In genomic region chr10:40053257-40053895, GRCm38 (mm10) we compare ENCODE assay signal across 8 mouse cellular contexts. TPM values are rescaled to one million over a fixed set of nuclear protein-coding genes. Genes with fewer than 3 reads are reported as not detected.
DNase-seq lines count a peak whose midpoint lies in the region; ATAC-seq and TF ChIP-seq lines count a peak whose summit lies in the region.
"Had no signal": no experiment of that assay in that cellular context is flagged by ENCODE, and none has a peak within 500 bp of the region (broad histone marks: within the 10 kb centered on the region; RNA-seq: fewer than 3 reads in every experiment).

No protein-coding gene starts in this region.

- no peaks in the 10 kb centered on the region for H3K27me3 ChIP-seq in kidney, embryonic 15.5 days
- H3K27me3 ChIP-seq in liver, embryonic 12.5 days (replicated peaks): no peaks in the 10 kb centered on the region
- H3K27me3 ChIP-seq in small intestine, adult 2 months (ENCODE audit: control insufficient read depth, insufficient read depth, low read length): no peaks in the 10 kb centered on the region
- H3K27me3 ChIP-seq: limb, embryonic 15.5 days had no signal

- H3K4me1 ChIP-seq in kidney, embryonic 15.5 days: peaks cover 15% of the 10 kb centered on the region
- 0 out of 2 replicates have a peak, but pooled peaks cover 17% of the 10 kb centered on the region for H3K4me1 ChIP-seq in liver, embryonic 12.5 days
- H3K4me1 ChIP-seq in small intestine, adult 2 months (ENCODE audit: control insufficient read depth, insufficient read depth, insufficient read length, low read length): peaks cover 21% of the 10 kb centered on the region

- H3K9ac ChIP-seq in kidney, embryonic 15.5 days: no peak overlapping the region
- H3K9ac ChIP-seq in liver, embryonic 12.5 days: no peak overlapping the region
- H3K9ac ChIP-seq: limb, embryonic 15.5 days had no signal

- no peak for TF ChIP-seq CTCF in small intestine, adult 2 months (IDR thresholded peaks at IDR 0.05; ENCODE audit: extremely low read depth, insufficient read length, insufficient replicate concordance, low read depth, low read length)

- WGBS in kidney, embryonic 15.5 days: 62% methylated on average over 3 of the region's 3 CpGs
- 66% methylated on average over 3 of the region's 3 CpGs for WGBS in liver, embryonic 12.5 days (ENCODE audit: insufficient replicate concordance)
- WGBS in small intestine, adult 2 months: 32% methylated on average over 3 of the region's 3 CpGs

- no peak for ATAC-seq in kidney, embryonic 15.5 days (replicated peaks; ENCODE audit: low FRiP score)
- peak; percentile 37; the same call in 1 of the 2 replicates for ATAC-seq in liver, embryonic 12.5 days

- H3K4me2 ChIP-seq in kidney, embryonic 15.5 days: no peak overlapping the region
- H3K4me2 ChIP-seq in liver, embryonic 12.5 days: no peak overlapping the region
- H3K4me2 ChIP-seq: limb, embryonic 15.5 days had no signal

- TF ChIP-seq POLR2A in small intestine, adult 2 months (IDR thresholded peaks at IDR 0.05; ENCODE audit: low read depth, low read length): no peak

- H3K27ac ChIP-seq in kidney, embryonic 15.5 days: no peak overlapping the region
- H3K27ac ChIP-seq in liver, embryonic 12.5 days: no peak overlapping the region
- peak overlapping the region; percentile 89; the same call in 1 of the 2 replicates for H3K27ac ChIP-seq in small intestine, adult 2 months (ENCODE audit: insufficient read depth, low read depth, low read length)
- H3K27ac ChIP-seq: limb, embryonic 15.5 days had no signal

- H3K9me3 ChIP-seq in kidney, embryonic 15.5 days (replicated peaks): no peaks in the 10 kb centered on the region
- H3K9me3 ChIP-seq in liver, embryonic 12.5 days (replicated peaks): no peaks in the 10 kb centered on the region
- H3K9me3 ChIP-seq: limb, embryonic 15.5 days had no signal

- H3K36me3 ChIP-seq in kidney, embryonic 15.5 days: no peaks in the 10 kb centered on the region
- H3K36me3 ChIP-seq in liver, embryonic 12.5 days: peaks cover 70% of the 10 kb centered on the region
- peaks cover 11% of the 10 kb centered on the region for H3K36me3 ChIP-seq in small intestine, adult 2 months (ENCODE audit: control insufficient read depth, insufficient read depth, low read length)
- H3K36me3 ChIP-seq: limb, embryonic 15.5 days had no signal

- no peak overlapping the region for H3K4me3 ChIP-seq in kidney, embryonic 15.5 days (replicated peaks)
- no peak overlapping the region for H3K4me3 ChIP-seq in liver, embryonic 12.5 days
- H3K4me3 ChIP-seq in small intestine, adult 2 months (ENCODE audit: low read depth, low read length): no peak overlapping the region
- H3K4me3 ChIP-seq: limb, embryonic 15.5 days had no signal

- DNase-seq in kidney, adult 8-10 months: peak; percentile 48
- peak; percentile 11 for DNase-seq in MEL-GATA-1-ER (ENCODE audit: extremely low read depth, low read depth)
- peak; percentile 65 for DNase-seq in cerebellum, adult 9-10 months
- DNase-seq in ovary, adult 18-20 months (ENCODE audit: low spot score): no peak

RNA-seq across cellular contexts. Expression of gene Mfsd4b1, which starts 28.3 kb away (rescaled TPM):
- 5.1 and 5.8 TPM in 2 replicates for polyA plus RNA-seq in kidney, embryonic 15.5 days (2015; fragmentation: Nextera tagmentation; extraction: Ambion mirVana)
- 0.19 and 0.42 TPM in 2 replicates for polyA plus RNA-seq in liver, embryonic 12.5 days (2016; fragmentation: Nextera tagmentation; extraction: Ambion mirVana)
- polyA plus RNA-seq in small intestine, adult 2 months (2012; rRNA removed): 0.05 TPM in 1 of 2 replicates, not detected in the other
